Mouse (Mus musculus) heart, adult 2 months (tissue): ENCODE results near the gene Ucp1.

Source experiments
- CTCF ChIP-seq: fragments of 200-600 bp; IDR thresholded peaks from 2 replicates; pipeline ENCODE4 v1.8.1; 2022; ENCODE audit warnings: antibody characterized with exemption, mild to moderate bottlenecking, moderate library complexity
- POLR2A ChIP-seq: fragments of 200-500 bp; IDR thresholded peaks from 2 replicates; pipeline ENCODE4 v1.6.1; 2011; ENCODE audit warnings: mild to moderate bottlenecking, low read depth, low read length, control low read depth; ENCODE audit not compliant: insufficient read depth

GRCm38 (mm10) chr8:83331567-83331898 lies 41.4 kb downstream of the Ucp1 start:
- TF ChIP-seq CTCF: no peak
- no peak for TF ChIP-seq POLR2A
